Mouse (Mus musculus) left cerebral cortex, postnatal 4 days (tissue): ENCODE measurements at regions not wholly inside any gene's neighbourhood (a gene's known extent, or its start where the extent isn't known, plus 50 kb on each side); places are given as distances from the start of the nearest gene placed in this dataset.

Source experiments
- DNase-seq: peaks from one replicate; pipeline ENCODE4 v3.0.0-alpha.2; 2022
- intact Hi-C: fragments of 180-260 bp; cut with DNase I; formaldehyde crosslinking; loops from one replicate; pipeline ENCODE4 v1.15.1; 2025

GRCm38 (mm10) chr12:79970227-79970901 is 142.4 kb downstream of the Zfp36l1 start:
- intact Hi-C loops = loop anchor here (10.0 kb wide), 1 partner anchor 134 kb away; no protein-coding TSS in a partner anchor
- peak; percentile 77 for DNase-seq

- DNase-seq = peak; percentile 64
- intact Hi-C loops = loop anchor here (5.0 to 10.0 kb wide), 2 partner anchors 135 to 357 kb away; no protein-coding TSS in a partner anchor
Observed at GRCm38 (mm10) chr12:79969346-79970226, 143.2 kb downstream of the Zfp36l1 start.

GRCm38 (mm10) chr12:79968676-79969075 is 144.1 kb downstream of the Zfp36l1 start:
- intact Hi-C loops = loop anchor here (5.0 kb wide), 1 partner anchor 356 kb away; no protein-coding TSS in a partner anchor
- DNase-seq = no peak

- no peak for DNase-seq
- intact Hi-C loops = loop anchor here (5.0 kb wide), 1 partner anchor 355 kb away; no protein-coding TSS in a partner anchor
Observed at GRCm38 (mm10) chr12:79967491-79968255, 145.1 kb downstream of the Zfp36l1 start.

GRCm38 (mm10) chr12:79966621-79967490 is 146.0 kb downstream of the Zfp36l1 start:
- intact Hi-C loops = loop anchor here (5.0 kb wide), 1 partner anchor 355 kb away; no protein-coding TSS in a partner anchor

GRCm38 (mm10) chr12:79966289-79966615 is 146.6 kb downstream of the Zfp36l1 start:
- intact Hi-C loops = loop anchor here (5.0 kb wide), 1 partner anchor 354 kb away; no protein-coding TSS in a partner anchor
- no peak for DNase-seq

More at GRCm38 (mm10) chr12:79966621-79967490, 146.0 kb downstream of the Zfp36l1 start:
- DNase-seq = no peak

- DNase-seq = peak; percentile 59
- intact Hi-C loops = loop anchor here (5.0 kb wide), 1 partner anchor 353 kb away; no protein-coding TSS in a partner anchor
Observed at GRCm38 (mm10) chr12:79965471-79966288, 147.1 kb downstream of the Zfp36l1 start.

- intact Hi-C loops = no loop called here
- DNase-seq = no peak
Observed at GRCm38 (mm10) chr12:79963443-79964025, 149.3 kb downstream of the Zfp36l1 start.

- DNase-seq = no peak
- intact Hi-C loops = no loop called here
Observed at GRCm38 (mm10) chr12:79962649-79963236, 150.1 kb downstream of the Zfp36l1 start.

GRCm38 (mm10) chr12:79961881-79962280 is 150.9 kb downstream of the Zfp36l1 start:
- intact Hi-C loops = no loop called here
- DNase-seq = no peak

GRCm38 (mm10) chr12:79961076-79961475 is 151.7 kb downstream of the Zfp36l1 start:
- intact Hi-C loops = no loop called here
- DNase-seq = no peak

- no peak for DNase-seq
- intact Hi-C loops = no loop called here
Observed at GRCm38 (mm10) chr12:79960446-79960845, 152.4 kb downstream of the Zfp36l1 start.

GRCm38 (mm10) chr12:79959540-79960305 is 153.1 kb downstream of the Zfp36l1 start:
- DNase-seq = no peak
- intact Hi-C loops = no loop called here

- DNase-seq = no peak
- intact Hi-C loops = no loop called here
Observed at GRCm38 (mm10) chr12:79957211-79957610, 155.6 kb downstream of the Zfp36l1 start.

GRCm38 (mm10) chr12:79956351-79956750 is 156.5 kb downstream of the Zfp36l1 start:
- no peak for DNase-seq
- intact Hi-C loops = no loop called here

- intact Hi-C loops = no loop called here
- no peak for DNase-seq
Observed at GRCm38 (mm10) chr12:79955501-79955900, 157.3 kb downstream of the Zfp36l1 start.

GRCm38 (mm10) chr12:79950579-79951112 is 162.2 kb downstream of the Zfp36l1 start:
- no peak for DNase-seq
- intact Hi-C loops = no loop called here
